Mouse (Mus musculus): ENCODE data around the gene Sac3d1. TPM values are rescaled to one million over a fixed set of nuclear protein-coding genes. Genes with fewer than 3 reads are reported as not detected.

The Sac3d1 gene
- polyA plus RNA-seq, 1 experiment: 47.3 TPM

- peak; percentile 99 for DNase-seq (ENCODE audit: low read depth)
- no peak for TF ChIP-seq CTCF (IDR thresholded peaks at IDR 0.05; ENCODE audit: borderline replicate concordance, extremely low read depth, insufficient read depth, insufficient read length)
- peak; percentile 51; the same call in 1 of the 2 replicates for TF ChIP-seq POLR2A (IDR thresholded peaks at IDR 0.05; ENCODE audit: borderline replicate concordance, extremely low read depth, insufficient read depth, insufficient read length, poor library complexity, severe bottlenecking)
Measured at GRCm38 (mm10) chr19:6084478-6085248, 33.8 kb downstream of the Sac3d1 start, which contains the start of the genes Zfpl1 and Cdca5. Gene Zfpl1 (minus strand): TSS chr19:6084956. Gene Cdca5 (plus strand): TSS chr19:6084983.

GRCm38 (mm10) chr19:6082156-6082555 is 36.3 kb downstream of the Sac3d1 start, which contains the start of gene Gm28374:
Gene Gm28374 (minus strand): TSS chr19:6082256.
- no peak for TF ChIP-seq POLR2A (IDR thresholded peaks at IDR 0.05; ENCODE audit: borderline replicate concordance, extremely low read depth, insufficient read depth, insufficient read length, poor library complexity, severe bottlenecking)
- no peak for TF ChIP-seq CTCF (IDR thresholded peaks at IDR 0.05; ENCODE audit: borderline replicate concordance, extremely low read depth, insufficient read depth, insufficient read length)

DNA sequence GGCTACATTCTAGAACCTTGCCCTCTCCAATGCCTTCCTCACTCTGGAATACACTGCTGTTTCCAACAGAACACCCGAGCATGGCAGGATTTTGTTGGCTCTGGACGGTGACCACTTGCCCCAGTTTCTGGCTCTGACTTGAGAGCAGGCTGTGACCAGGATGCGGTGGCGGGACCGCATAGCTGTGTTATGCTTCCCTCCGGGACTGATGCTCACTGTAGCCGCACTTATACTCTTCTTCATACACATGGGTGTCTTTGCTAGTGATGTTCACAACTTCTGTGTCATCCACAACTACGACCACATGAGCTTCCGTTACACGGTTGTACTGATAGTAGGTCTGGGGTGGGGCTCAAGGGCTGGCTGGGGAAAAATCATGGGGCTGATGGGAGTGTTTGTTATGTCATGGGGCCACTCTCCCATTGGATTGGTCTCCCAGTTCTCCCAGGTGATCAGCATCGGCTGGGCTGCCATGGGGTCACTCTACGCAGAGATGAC is 38.4 kb downstream of the Sac3d1 start, which contains the start of gene Tmem262:
TSS of gene Tmem262 (plus strand) at position 51 of the 498 bp plus-strand sequence.
- no peak for TF ChIP-seq POLR2A (IDR thresholded peaks at IDR 0.05; ENCODE audit: borderline replicate concordance, extremely low read depth, insufficient read depth, insufficient read length, poor library complexity, severe bottlenecking)
- TF ChIP-seq CTCF (IDR thresholded peaks at IDR 0.05; ENCODE audit: borderline replicate concordance, extremely low read depth, insufficient read depth, insufficient read length): no peak
- DNase-seq (ENCODE audit: low read depth): no peak

More at GRCm38 (mm10) chr19:6082156-6082555, 36.3 kb downstream of the Sac3d1 start, which contains the start of gene Gm28374:
- DNase-seq (ENCODE audit: low read depth): no peak

GRCm38 (mm10) chr19:6076564-6077393 is 41.7 kb downstream of the Sac3d1 start, which contains the start of gene Vps51:
Gene Vps51 (minus strand): TSS chr19:6077231.
- TF ChIP-seq CTCF (IDR thresholded peaks at IDR 0.05; ENCODE audit: borderline replicate concordance, extremely low read depth, insufficient read depth, insufficient read length): no peak
- TF ChIP-seq POLR2A (IDR thresholded peaks at IDR 0.05; ENCODE audit: borderline replicate concordance, extremely low read depth, insufficient read depth, insufficient read length, poor library complexity, severe bottlenecking): no peak
- peak; percentile 98 for DNase-seq (ENCODE audit: low read depth)

- TF ChIP-seq POLR2A (IDR thresholded peaks at IDR 0.05; ENCODE audit: borderline replicate concordance, extremely low read depth, insufficient read depth, insufficient read length, poor library complexity, severe bottlenecking) (no peak), CTCF (IDR thresholded peaks at IDR 0.05; ENCODE audit: borderline replicate concordance, extremely low read depth, insufficient read depth, insufficient read length) (no peak)
Measured at GRCm38 (mm10) chr19:6073889-6074288, 44.6 kb downstream of the Sac3d1 start.

GRCm38 (mm10) chr19:6071261-6071660 is 47.2 kb downstream of the Sac3d1 start:
- no peak for TF ChIP-seq CTCF (IDR thresholded peaks at IDR 0.05; ENCODE audit: borderline replicate concordance, extremely low read depth, insufficient read depth, insufficient read length)
- TF ChIP-seq POLR2A (IDR thresholded peaks at IDR 0.05; ENCODE audit: borderline replicate concordance, extremely low read depth, insufficient read depth, insufficient read length, poor library complexity, severe bottlenecking): no peak
- no peak for DNase-seq (ENCODE audit: low read depth)

More at GRCm38 (mm10) chr19:6073889-6074288, 44.6 kb downstream of the Sac3d1 start:
- no peak for DNase-seq (ENCODE audit: low read depth)

DNA sequence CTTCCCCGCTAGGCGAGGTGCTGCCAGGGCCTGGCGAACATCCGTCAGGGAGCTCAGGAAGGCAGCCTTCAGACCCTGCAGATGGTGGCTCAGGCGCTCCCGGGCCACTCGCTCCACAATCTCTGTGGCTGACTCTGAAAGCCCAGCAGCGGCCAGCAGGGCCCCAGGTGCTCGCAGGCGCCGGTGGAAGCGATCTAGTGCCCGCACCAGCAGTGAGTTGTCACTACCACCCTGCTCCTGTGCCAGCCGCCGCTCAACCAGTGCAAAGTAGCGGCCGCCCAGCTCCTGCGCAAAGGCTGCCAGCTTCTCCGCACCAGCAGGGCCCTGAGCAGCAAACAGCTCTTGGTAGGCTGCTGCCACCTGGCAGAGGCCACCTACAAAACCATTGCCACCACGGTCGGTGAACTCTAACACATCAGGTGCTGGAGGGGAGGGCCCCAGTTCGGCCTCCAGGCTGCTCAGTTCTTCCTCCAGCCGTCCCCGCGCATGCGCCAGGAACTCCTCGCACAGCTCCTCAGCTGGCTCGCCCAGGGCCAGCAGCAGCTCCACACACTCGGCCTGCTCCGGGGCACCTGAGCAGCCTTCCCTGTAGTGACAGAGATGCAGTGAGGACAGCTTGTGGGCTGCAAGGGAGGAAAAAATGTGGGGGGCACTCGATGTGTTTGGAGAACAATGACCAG is 47.7 kb downstream of the Sac3d1 start:
- TF ChIP-seq POLR2A (IDR thresholded peaks at IDR 0.05; ENCODE audit: borderline replicate concordance, extremely low read depth, insufficient read depth, insufficient read length, poor library complexity, severe bottlenecking): no peak
- no peak for TF ChIP-seq CTCF (IDR thresholded peaks at IDR 0.05; ENCODE audit: borderline replicate concordance, extremely low read depth, insufficient read depth, insufficient read length)
- no peak for DNase-seq (ENCODE audit: low read depth)

- no peak for DNase-seq (ENCODE audit: low read depth)
- TF ChIP-seq CTCF (IDR thresholded peaks at IDR 0.05; ENCODE audit: borderline replicate concordance, extremely low read depth, insufficient read depth, insufficient read length) (no peak), POLR2A (IDR thresholded peaks at IDR 0.05; ENCODE audit: borderline replicate concordance, extremely low read depth, insufficient read depth, insufficient read length, poor library complexity, severe bottlenecking) (no peak)
Measured at GRCm38 (mm10) chr19:6069851-6070250, 48.6 kb downstream of the Sac3d1 start.

DNA sequence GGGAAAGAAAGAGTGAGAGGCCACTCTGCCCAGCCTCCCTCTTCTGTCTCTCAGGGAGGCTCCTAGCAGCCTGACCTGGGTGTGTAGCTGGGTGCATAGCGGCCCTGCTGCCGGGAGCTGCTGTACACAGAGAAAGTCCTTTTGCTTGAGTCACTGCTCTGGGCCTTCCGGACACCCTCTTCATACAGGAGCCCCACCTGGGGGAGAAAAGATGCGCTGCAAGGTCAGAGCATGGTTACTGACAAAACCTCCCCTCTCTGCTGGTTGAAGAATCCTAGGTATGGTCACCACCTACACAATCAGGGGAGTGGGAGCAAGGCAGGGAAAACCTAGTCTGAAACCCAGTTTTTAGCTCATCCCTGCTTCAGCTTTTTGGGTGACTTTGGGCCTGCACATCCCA is 49.5 kb downstream of the Sac3d1 start:
- no peak for DNase-seq (ENCODE audit: low read depth)

GRCm38 (mm10) chr19:6067724-6068415 is 50.6 kb downstream of the Sac3d1 start, which contains the start of gene Tm7sf2:
Gene Tm7sf2 (minus strand): TSS chr19:6068373.
- DNase-seq (ENCODE audit: low read depth): peak; percentile 96
- TF ChIP-seq CTCF (IDR thresholded peaks at IDR 0.05; ENCODE audit: borderline replicate concordance, extremely low read depth, insufficient read depth, insufficient read length) (peak; percentile 3; the same call in 1 of the 2 replicates), POLR2A (IDR thresholded peaks at IDR 0.05; ENCODE audit: borderline replicate concordance, extremely low read depth, insufficient read depth, insufficient read length, poor library complexity, severe bottlenecking) (peak; percentile 20; the same call in 1 of the 2 replicates)

More for the DNA sequence above, 49.5 kb downstream of the Sac3d1 start:
- TF ChIP-seq POLR2A (IDR thresholded peaks at IDR 0.05; ENCODE audit: borderline replicate concordance, extremely low read depth, insufficient read depth, insufficient read length, poor library complexity, severe bottlenecking) (no peak), CTCF (IDR thresholded peaks at IDR 0.05; ENCODE audit: borderline replicate concordance, extremely low read depth, insufficient read depth, insufficient read length) (no peak)

All from brain, embryonic 14.5 days (tissue).